Mouse (Mus musculus) heart, postnatal 14 days (tissue): Measurements from ENCODE around the gene Xpnpep3. TPM values are rescaled to one million over a fixed set of nuclear protein-coding genes. Genes with fewer than 3 reads are reported as not detected.
"Not testable (repeated sequence)": the region's sequence is repeated elsewhere in the genome, so short reads cannot be mapped to it uniquely, and the experiment has no call there.

Experiments used
- DNase-seq, 2 experiments: peaks; one replicate each; pipeline ENCODE4 v3.0.0; 2021 to 2022
- intact Hi-C: fragments of 180-260 bp; cut with DNase I; formaldehyde crosslinking; loops from one replicate; pipeline ENCODE4 v1.15.1; 2025
- total RNA-seq, 2 experiments: library from RNA; stranded (reverse); gene quantifications; 2 replicates each; pipeline ENCODE4 v1.2.3; 2021

Xpnpep3 gene
- total RNA-seq, 2 experiments from 2014 or later, result 12.5 to 13.4 TPM

DNA sequence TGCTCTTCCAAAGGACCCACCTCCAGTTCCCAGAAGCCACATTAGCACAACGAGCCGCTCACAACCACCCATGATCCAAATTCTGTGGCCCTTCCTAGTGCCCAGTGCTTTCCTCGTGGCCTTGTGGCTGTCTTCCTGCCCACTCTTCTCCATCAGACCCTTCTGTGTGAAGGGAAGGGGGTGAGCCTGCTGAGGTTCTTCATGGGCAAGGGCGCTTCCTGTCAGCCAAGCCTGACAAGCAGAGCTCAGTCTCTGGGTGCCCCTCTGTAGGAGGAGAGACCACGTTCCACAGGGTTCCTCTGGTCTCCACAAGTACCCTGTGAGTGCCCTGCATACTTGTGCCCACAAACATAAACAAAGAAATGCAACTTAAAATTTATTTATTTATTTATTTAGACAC lies 72.3 kb downstream of the Xpnpep3 start:
- no peak for DNase-seq
- intact Hi-C loops, result no loop called here

DNA sequence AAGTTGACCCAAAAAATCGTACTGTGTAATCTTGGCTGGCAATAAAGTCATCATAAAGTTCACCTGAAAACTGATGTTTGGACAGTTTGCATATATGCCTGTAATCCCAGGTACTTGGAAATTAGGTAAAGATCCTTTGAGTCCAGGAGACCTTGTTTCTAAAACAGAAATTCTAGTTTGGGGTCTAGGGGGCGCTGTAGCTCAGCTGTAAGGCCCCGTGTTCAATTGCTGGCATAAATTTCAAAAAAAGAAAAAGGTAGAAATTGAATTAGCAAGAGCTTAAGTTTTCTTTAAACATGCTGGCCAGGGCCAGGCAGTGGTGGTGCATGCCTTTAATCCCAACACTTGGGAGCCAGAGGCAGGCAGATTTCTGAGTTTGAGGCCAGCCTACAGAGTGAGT lies 75.7 kb downstream of the Xpnpep3 start:
- peak in 1 of 2 experiments; percentile 37 for DNase-seq
- intact Hi-C loops, result loop anchor here (2.0 kb wide), 1 partner anchor 131 kb away; no protein-coding TSS in a partner anchor

DNA sequence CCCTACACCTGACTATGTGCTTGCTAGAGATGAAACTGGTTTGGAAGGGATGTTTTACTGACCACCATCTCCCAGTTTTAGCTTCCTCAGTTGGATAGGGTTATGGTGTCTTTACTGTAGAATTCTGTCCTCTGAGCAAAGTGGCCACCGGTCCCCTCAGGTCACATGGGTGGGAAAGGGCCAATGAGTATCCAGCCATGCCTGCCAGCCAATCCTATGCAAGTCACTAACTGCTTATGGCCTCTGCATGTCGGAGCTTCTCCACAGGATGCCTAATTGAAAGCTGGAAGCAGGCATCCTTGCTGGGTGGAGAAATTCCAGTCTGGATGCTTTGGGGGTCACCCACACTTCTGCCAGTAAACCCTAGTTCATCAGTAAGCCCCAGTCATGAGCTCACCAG lies 76.7 kb downstream of the Xpnpep3 start:
- intact Hi-C loops, result no loop called here
- DNase-seq, result no peak

DNA sequence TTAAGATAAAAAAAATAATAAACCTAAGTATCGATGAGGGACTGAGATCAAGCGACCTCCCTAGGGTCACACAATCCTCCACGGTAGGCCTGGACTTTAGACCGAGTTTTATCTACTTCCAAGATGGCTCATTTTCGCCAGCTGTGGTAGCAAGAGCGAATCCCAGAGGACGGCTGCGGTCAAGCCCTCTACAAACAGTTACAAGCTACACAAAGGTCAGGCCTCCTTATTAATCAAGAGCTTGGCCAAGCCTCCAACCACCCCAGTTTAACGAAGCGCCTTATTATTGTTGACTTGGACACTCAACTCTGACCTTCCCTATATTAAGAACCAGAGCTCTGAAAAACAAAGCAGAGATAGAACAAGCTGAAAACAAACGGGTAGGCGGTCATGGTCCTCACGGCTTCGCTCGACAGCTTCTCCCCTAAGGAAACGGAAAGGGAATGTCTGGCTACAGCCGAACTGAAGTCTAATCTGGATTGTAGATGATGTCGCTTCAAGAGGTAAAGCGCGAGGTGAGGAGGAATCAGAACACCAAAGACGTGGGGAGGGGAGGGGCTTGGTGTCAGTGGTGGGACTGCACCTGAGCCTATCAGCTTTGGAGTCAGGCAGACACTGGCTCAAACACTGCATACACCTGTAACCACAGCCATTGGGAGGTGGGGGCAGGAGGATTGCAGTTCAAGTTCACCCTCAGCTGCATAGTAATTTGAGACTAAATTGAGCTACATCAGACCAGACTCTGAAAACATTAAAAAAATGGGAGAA lies 79.7 kb downstream of the Xpnpep3 start:
- no peak for DNase-seq
- intact Hi-C loops, result no loop called here

DNA sequence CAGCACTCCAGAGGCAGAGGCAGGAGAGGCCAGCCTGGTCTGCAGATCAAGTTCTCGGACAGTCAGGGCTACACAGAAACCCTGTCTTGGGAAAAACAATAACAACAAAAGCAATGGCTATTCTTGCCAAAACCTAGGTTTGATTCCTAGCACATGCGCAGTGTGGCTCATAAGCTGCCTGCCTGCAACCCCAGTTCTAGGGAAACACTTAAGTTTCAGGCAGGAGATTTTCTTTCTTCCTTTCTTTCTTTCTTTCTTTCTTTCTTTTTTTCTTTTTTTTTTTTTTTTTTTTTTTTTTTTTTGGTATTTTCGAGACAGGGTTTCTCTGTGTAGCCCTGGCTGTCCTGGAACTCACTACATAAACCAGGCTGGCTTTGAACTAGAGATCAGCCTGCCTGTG lies 80.3 kb downstream of the Xpnpep3 start:
- DNase-seq, intact Hi-C loops: not testable (repeated sequence)

DNA sequence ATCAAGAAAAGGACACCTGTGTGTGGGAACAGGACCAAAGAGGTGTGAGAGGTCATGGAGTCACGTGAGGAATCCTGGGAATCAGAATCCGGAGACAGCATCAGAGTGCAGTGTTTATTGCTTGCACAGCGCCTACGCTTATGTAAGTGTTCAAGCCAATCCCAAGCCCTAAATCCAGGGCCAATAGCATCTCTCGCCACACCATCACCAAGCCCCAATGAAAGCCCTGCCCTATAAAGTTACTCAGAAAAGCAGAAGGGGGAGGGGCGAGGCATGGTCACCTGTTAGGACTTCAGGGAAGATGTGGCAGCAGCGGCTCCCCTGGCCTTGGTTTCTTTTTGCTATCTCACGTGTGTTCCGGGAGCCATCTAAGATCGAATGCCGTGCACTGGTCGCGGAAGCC lies 81.0 kb downstream of the Xpnpep3 start:
- intact Hi-C loops, result no loop called here
- DNase-seq, result peak in 1 of 2 experiments; percentile 20

DNA sequence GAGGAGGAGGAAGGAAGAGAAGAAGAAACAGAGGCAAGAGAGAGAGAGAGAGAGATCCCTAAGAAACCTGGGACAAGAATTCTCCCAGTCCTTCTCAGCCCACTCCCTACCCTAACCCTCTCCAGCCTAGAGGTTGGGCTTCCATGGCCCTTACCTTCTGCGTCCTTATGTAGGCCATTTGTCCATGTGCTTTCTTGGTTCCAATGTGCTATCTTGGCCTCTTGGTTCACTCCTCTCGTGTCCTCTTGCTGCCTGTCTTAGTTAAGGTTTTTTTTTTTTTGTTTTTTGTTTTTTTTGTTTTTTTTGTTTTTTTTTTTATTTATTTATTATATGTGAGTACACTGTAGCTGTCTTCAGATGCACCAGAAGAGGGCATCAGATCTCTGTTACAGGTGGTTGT lies 83.0 kb downstream of the Xpnpep3 start:
- intact Hi-C loops, result no loop called here
- no peak for DNase-seq

DNA sequence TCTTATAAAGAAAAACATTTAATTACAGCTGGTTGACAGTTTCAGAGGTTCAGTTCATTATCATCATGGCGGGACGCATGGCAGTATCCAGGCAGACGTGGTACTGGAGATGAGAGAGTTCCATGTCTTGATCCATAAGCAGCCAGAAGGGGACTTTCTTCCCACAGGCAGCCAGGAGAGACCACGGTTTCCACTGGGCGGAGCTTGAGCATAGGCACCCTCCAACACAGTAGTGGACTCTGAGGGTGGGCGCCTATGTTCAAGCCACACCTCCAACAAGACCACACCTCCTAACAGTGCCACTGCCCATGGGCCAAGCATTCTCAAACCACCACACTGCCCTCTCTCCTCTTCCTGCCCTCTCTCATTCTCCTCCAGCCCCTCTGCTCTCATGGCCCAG lies 83.8 kb downstream of the Xpnpep3 start:
- intact Hi-C loops, result no loop called here

DNA sequence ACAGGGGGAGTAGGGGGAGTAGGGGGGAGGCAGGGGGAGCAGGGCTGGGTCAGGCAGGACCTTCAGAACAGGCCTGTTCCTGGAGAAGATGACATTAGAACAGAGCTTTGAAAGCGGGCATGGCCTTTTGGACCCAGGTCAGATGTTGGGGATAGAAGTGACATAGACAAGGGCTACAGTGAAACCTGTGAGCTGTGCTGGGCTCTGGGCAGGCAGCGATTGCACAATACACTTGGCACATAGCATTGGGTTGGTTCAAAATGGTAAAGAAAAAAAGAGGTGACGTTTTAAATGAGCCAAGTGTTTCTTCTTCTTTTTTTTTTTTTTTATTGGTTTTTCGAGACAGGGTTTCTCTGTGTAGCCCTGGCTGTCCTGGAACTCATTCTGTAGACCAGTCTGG lies 85.5 kb downstream of the Xpnpep3 start:
- intact Hi-C loops, result no loop called here
- no peak for DNase-seq

More for the DNA sequence above, 83.8 kb downstream of the Xpnpep3 start:
- no peak for DNase-seq

DNA sequence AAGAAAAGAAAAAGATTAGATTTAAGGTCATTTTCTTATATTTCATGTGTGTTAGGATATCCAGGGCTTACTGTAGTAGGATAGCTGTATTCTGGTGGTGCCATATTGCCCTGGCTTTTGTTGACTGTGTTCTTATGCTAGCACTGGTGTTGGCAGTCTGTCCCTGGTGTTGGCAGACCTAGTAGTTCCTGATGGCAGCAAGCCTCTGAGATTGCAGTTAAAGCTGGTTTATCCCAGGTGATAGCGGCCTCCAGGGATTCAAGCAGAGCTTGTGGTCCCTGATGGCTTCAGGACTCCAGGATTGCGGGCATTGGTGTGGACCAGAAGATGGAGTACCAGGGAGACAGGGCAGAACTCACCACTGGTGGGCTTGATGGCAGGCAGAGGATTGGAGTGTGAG lies 103.5 kb downstream of the Xpnpep3 start:
- no peak for DNase-seq
- intact Hi-C loops, result no loop called here

DNA sequence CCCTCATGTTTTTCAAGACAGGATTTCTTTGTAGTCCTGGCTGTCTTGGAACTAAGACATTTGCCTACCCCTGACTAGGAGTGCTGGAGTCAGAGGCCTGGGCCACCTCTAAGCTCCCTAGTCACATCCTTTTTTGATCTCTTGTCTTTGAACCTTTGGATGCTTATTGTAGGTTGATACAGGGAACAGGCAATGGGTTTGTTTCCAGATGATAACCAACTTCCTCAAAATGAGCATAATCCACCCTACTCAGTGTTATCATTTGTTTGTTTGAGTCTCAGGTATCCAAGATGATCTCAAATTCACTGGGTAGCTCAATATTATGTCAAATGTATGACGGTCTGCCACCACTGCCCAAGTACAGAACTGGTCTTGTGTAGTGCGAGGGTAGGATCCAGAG lies 104.1 kb downstream of the Xpnpep3 start:
- DNase-seq, result no peak
- intact Hi-C loops, result no loop called here

Other genes starting within 250 kb of the Xpnpep3 start
- 10 to 100 TPM; 12.3 to 13.9 TPM for gene Mrtfa, start 209.4 kb upstream of the Xpnpep3 start, total RNA-seq
- not detected for gene Mchr1, start 164.6 kb upstream of the Xpnpep3 start, total RNA-seq
- gene Slc25a17, start 39.3 kb upstream of the Xpnpep3 start, total RNA-seq, result 10 to 100 TPM; 24.3 to 26.5 TPM
- 10 to 100 TPM; 71.5 to 86.1 TPM for gene St13, start 61 bp upstream of the Xpnpep3 start, total RNA-seq
- gene Dnajb7, start 8.2 kb downstream of the Xpnpep3 start, total RNA-seq, result not detected
- gene Rbx1, start 66.2 kb downstream of the Xpnpep3 start, total RNA-seq, result 100 to 1,000 TPM; 120 to 130 TPM
- gene Ep300, start 185.2 kb downstream of the Xpnpep3 start, total RNA-seq, result 10 to 100 TPM; 54.6 to 57.1 TPM